13 mouse cellular contexts compared by ENCODE assay signal in the genomic region with DNA sequence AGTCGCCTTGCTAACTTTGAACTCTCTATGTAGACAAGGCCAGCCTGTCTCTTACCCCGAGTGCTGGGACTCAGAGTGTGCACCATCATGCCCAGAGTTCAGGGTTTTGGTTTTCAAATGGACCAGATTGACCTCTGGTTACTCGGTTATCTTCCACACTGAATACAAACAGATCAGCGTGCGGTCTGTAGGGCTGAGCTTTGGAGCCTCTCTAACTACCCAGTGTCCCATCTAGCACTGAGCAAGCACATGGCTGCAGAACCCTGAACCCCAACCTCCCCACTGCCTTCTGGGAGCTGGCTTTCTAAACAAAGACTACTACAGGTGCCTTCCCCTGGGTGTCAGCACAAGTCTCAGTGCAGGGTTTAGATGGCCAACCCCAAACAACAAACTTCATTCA. TPM values are rescaled to one million over a fixed set of nuclear protein-coding genes. Genes with fewer than 3 reads are reported as not detected.
DNase-seq lines count a peak whose midpoint lies in the region; ATAC-seq lines count a peak whose summit lies in the region.
"Had no signal": no experiment of that assay in that cellular context is flagged by ENCODE, and none has a peak within 500 bp of the region (broad histone marks: within the 10 kb centered on the region; RNA-seq: fewer than 3 reads in every experiment).

No protein-coding gene starts in this region.

- peaks cover 76% of the 10 kb centered on the region for H3K4me1 ChIP-seq in heart, embryonic 11.5 days (ENCODE audit: control insufficient read depth, insufficient read depth, low read length)
- peaks cover 84% of the 10 kb centered on the region for H3K4me1 ChIP-seq in kidney, embryonic 15.5 days
- peaks cover 69% of the 10 kb centered on the region for H3K4me1 ChIP-seq in brown adipose tissue, adult 24 weeks (ENCODE audit: control insufficient read depth, insufficient read depth, insufficient read length, low read length)
- peaks cover 50% of the 10 kb centered on the region for H3K4me1 ChIP-seq in liver, embryonic 11.5 days (replicated peaks; ENCODE audit: control insufficient read depth, insufficient read depth, low read length)

- H3K4me3 ChIP-seq in heart, embryonic 11.5 days (ENCODE audit: low read depth, low read length): no peak overlapping the region
- no peak overlapping the region for H3K4me3 ChIP-seq in kidney, embryonic 15.5 days (replicated peaks)
- no peak overlapping the region for H3K4me3 ChIP-seq in brown adipose tissue, adult 24 weeks (ENCODE audit: insufficient read depth, low read depth, low read length)
- H3K4me3 ChIP-seq in liver, embryonic 11.5 days (ENCODE audit: low read depth, low read length): no peak overlapping the region

- no peaks in the 10 kb centered on the region for H3K27me3 ChIP-seq in heart, embryonic 11.5 days (ENCODE audit: control insufficient read depth, insufficient read depth, low read length)
- no peaks in the 10 kb centered on the region for H3K27me3 ChIP-seq in kidney, embryonic 15.5 days
- no peaks in the 10 kb centered on the region for H3K27me3 ChIP-seq in liver, embryonic 11.5 days (replicated peaks; ENCODE audit: control insufficient read depth, insufficient read depth, low read length)

- no peaks in the 10 kb centered on the region for H3K9me3 ChIP-seq in heart, embryonic 11.5 days (replicated peaks; ENCODE audit: control insufficient read depth, low read length)
- H3K9me3 ChIP-seq in kidney, embryonic 15.5 days (replicated peaks): no peaks in the 10 kb centered on the region
- no peaks in the 10 kb centered on the region for H3K9me3 ChIP-seq in liver, embryonic 11.5 days (ENCODE audit: control insufficient read depth, low read length)

- WGBS in heart, embryonic 11.5 days (ENCODE audit: insufficient replicate concordance): 72% methylated on average over 5 of the region's 5 CpGs
- WGBS in kidney, embryonic 15.5 days: 83% methylated on average over 5 of the region's 5 CpGs
- 71% methylated on average over 5 of the region's 5 CpGs for WGBS in liver, embryonic 11.5 days

- intact Hi-C loops in heart, postnatal 10 days (cut with DNase I): no loop called here

- H3K36me3 ChIP-seq in heart, embryonic 11.5 days (ENCODE audit: control insufficient read depth, insufficient read depth, low read length): no peaks in the 10 kb centered on the region
- peaks cover 5% of the 10 kb centered on the region; the same call in 1 of the 2 replicates for H3K36me3 ChIP-seq in kidney, embryonic 15.5 days
- no peaks in the 10 kb centered on the region for H3K36me3 ChIP-seq in liver, embryonic 11.5 days (ENCODE audit: control insufficient read depth, insufficient read depth, low read length)

- peak overlapping the region; percentile 89 for H3K27ac ChIP-seq in heart, embryonic 11.5 days (ENCODE audit: low read depth, low read length)
- H3K27ac ChIP-seq in kidney, embryonic 15.5 days: peak overlapping the region; percentile 80
- 0 out of 2 replicates have a peak overlapping the region, but pooled peaks have one; percentile 8 for H3K27ac ChIP-seq in brown adipose tissue, adult 24 weeks (replicated peaks; ENCODE audit: low read depth, low read length)
- 0 out of 2 replicates have a peak overlapping the region, but pooled peaks have one; percentile 21 for H3K27ac ChIP-seq in liver, embryonic 11.5 days (ENCODE audit: low read depth, low read length)

- no peak overlapping the region for H3K9ac ChIP-seq in heart, embryonic 11.5 days (ENCODE audit: low read depth, low read length)
- no peak overlapping the region for H3K9ac ChIP-seq in kidney, embryonic 15.5 days
- no peak overlapping the region for H3K9ac ChIP-seq in liver, embryonic 11.5 days (ENCODE audit: low read depth, low read length)

- H3K4me2 ChIP-seq in heart, embryonic 11.5 days: peak overlapping the region; percentile 7; the same call in 1 of the 2 replicates
- H3K4me2 ChIP-seq in kidney, embryonic 15.5 days: no peak overlapping the region
- no peak overlapping the region for H3K4me2 ChIP-seq in liver, embryonic 11.5 days

- no peak for DNase-seq in heart, postnatal 10 days
- no peak for DNase-seq in kidney, postnatal 25 days
- DNase-seq in liver, embryonic 11.5 days (ENCODE audit: low spot score): no peak
- DNase-seq in testis, postnatal 14 days (ENCODE audit: low spot score): no peak
- DNase-seq: cerebellum, adult 2 months; gastrocnemius, postnatal 25 days; midbrain, embryonic 14.5 days; thymus, postnatal 4 days had no signal

- ATAC-seq in heart, embryonic 11.5 days (replicated peaks; ENCODE audit: insufficient number of reproducible peaks, low FRiP score, low TSS enrichment): no peak
- ATAC-seq in kidney, embryonic 15.5 days (replicated peaks; ENCODE audit: low FRiP score): no peak
- ATAC-seq in liver, embryonic 11.5 days (replicated peaks; ENCODE audit: low FRiP score): no peak
- ATAC-seq in megakaryocyte progenitor cell, adult 5-6 weeks (replicated peaks; ENCODE audit: poor library complexity): no peak
- ATAC-seq: activated CD4-positive, CD25-positive, alpha-beta regulatory T cell, adult 4 months had no signal

RNA-seq across cellular contexts. Expression of gene Tmem184b, which starts 10.8 kb away (rescaled TPM):
- polyA plus RNA-seq in heart, embryonic 11.5 days (2014; fragmentation: Nextera tagmentation; extraction: Ambion mirVana): 55.0 and 56.5 TPM in 2 replicates
- total RNA-seq in heart, postnatal 10 days (2021): 10 to 100 TPM; 59.2 to 67.8 TPM
- polyA plus RNA-seq in kidney, embryonic 15.5 days (2015; fragmentation: Nextera tagmentation; extraction: Ambion mirVana): 67.7 and 75.5 TPM in 2 replicates
- 60.3 and 71.0 TPM in 2 replicates for polyA plus RNA-seq in brown adipose tissue, adult 24 weeks (2012; ENCODE audit: insufficient read depth, insufficient read length, missing spikeins)
- polyA plus RNA-seq in liver, embryonic 11.5 days (2014; fragmentation: Nextera tagmentation; extraction: Ambion mirVana): 36.4 and 38.8 TPM in 2 replicates
- total RNA-seq in megakaryocyte progenitor cell, adult 5-6 weeks (2015): 12.0 and 12.2 TPM in 2 replicates
- 4.0 and 4.3 TPM in 2 replicates for total RNA-seq in megakaryocyte progenitor cell, adult 5-6 weeks (2017)

RNA-seq across cellular contexts. Expression of gene Maff, which starts 46.1 kb away (rescaled TPM):
- polyA plus RNA-seq in heart, embryonic 11.5 days (2014; fragmentation: Nextera tagmentation; extraction: Ambion mirVana): 3.0 and 3.3 TPM in 2 replicates
- total RNA-seq in heart, postnatal 10 days (2021): 1 to 10 TPM; 4.8 to 6.0 TPM
- 3.8 and 4.4 TPM in 2 replicates for polyA plus RNA-seq in kidney, embryonic 15.5 days (2015; fragmentation: Nextera tagmentation; extraction: Ambion mirVana)
- 9.8 and 11.4 TPM in 2 replicates for polyA plus RNA-seq in brown adipose tissue, adult 24 weeks (2012; ENCODE audit: insufficient read depth, insufficient read length, missing spikeins)
- polyA plus RNA-seq in liver, embryonic 11.5 days (2014; fragmentation: Nextera tagmentation; extraction: Ambion mirVana): 3.1 and 3.5 TPM in 2 replicates
- total RNA-seq in megakaryocyte progenitor cell, adult 5-6 weeks (2015): 3.2 and 3.9 TPM in 2 replicates
- total RNA-seq in megakaryocyte progenitor cell, adult 5-6 weeks (2017): 1.5 and 1.7 TPM in 2 replicates

Comparison
In these comparisons a context has a peak if more than half of its experiments do, and no peak if none do; other contexts are left out.
1. H3K27ac ChIP-seq: peak in every context shown above with its lines; median percentile 89 in heart, embryonic 11.5 days; 80 in kidney, embryonic 15.5 days; 21 in liver, embryonic 11.5 days; 8 in brown adipose tissue, adult 24 weeks.